In genomic region chr9:52102060-52102844, GRCm38 (mm10) we compare ENCODE assay signal across 9 mouse cellular contexts. TPM values are rescaled to one million over a fixed set of nuclear protein-coding genes. Genes with fewer than 3 reads are reported as not detected.
DNase-seq lines count a peak whose midpoint lies in the region; ATAC-seq lines count a peak whose summit lies in the region.
"Had no signal": no experiment of that assay in that cellular context is flagged by ENCODE, and none has a peak within 500 bp of the region (broad histone marks: within the 10 kb centered on the region; RNA-seq: fewer than 3 reads in every experiment).

No protein-coding gene starts in this region.

- no peak overlapping the region for H3K4me3 ChIP-seq in heart, embryonic 16.5 days (ENCODE audit: low read length)
- no peak overlapping the region for H3K4me3 ChIP-seq in embryonic facial prominence, embryonic 14.5 days (ENCODE audit: low read depth, low read length)

- peak overlapping the region; percentile 16; the same call in 1 of the 2 replicates for H3K4me2 ChIP-seq in heart, embryonic 16.5 days (ENCODE audit: low read depth, low read length)
- H3K4me2 ChIP-seq in embryonic facial prominence, embryonic 14.5 days (ENCODE audit: low read depth, low read length), result no peak overlapping the region

- no peaks in the 10 kb centered on the region for H3K9me3 ChIP-seq in heart, embryonic 16.5 days (replicated peaks; ENCODE audit: control insufficient read depth, low read length)
- H3K9me3 ChIP-seq in embryonic facial prominence, embryonic 14.5 days (ENCODE audit: control insufficient read depth, low read length), result no peaks in the 10 kb centered on the region

- no peak overlapping the region for H3K9ac ChIP-seq in heart, embryonic 16.5 days (ENCODE audit: low read length)
- no peak overlapping the region for H3K9ac ChIP-seq in embryonic facial prominence, embryonic 14.5 days (ENCODE audit: low read depth, low read length)

- no peak for DNase-seq in heart, adult 9 months (ENCODE audit: low spot score in 2 of 2)
- DNase-seq in A20 (ENCODE audit: low read depth, low spot score), result peak; percentile 13
- peak; percentile 62 for DNase-seq in adrenal gland, postnatal 25 days
- DNase-seq in embryonic facial prominence, embryonic 14.5 days (ENCODE audit: low spot score), result peak; percentile 16
- DNase-seq in spleen, postnatal 36 days (ENCODE audit: low spot score in 2 of 2), result no peak
- no peak for DNase-seq in lung, postnatal 36 days
- no peak for DNase-seq in thymus, postnatal 4 days

- peak overlapping the region; percentile 4; the same call in 1 of the 2 replicates for H3K27ac ChIP-seq in heart, embryonic 16.5 days (ENCODE audit: low read length)
- no peak overlapping the region; the same call in 1 of the 2 replicates for H3K27ac ChIP-seq in embryonic facial prominence, embryonic 14.5 days (replicated peaks; ENCODE audit: low read depth, low read length)
- H3K27ac ChIP-seq: macrophage had no signal

- H3K27me3 ChIP-seq in heart, embryonic 16.5 days (ENCODE audit: control insufficient read depth, insufficient read depth, low read length), result no peaks in the 10 kb centered on the region
- no peaks in the 10 kb centered on the region for H3K27me3 ChIP-seq in embryonic facial prominence, embryonic 14.5 days (replicated peaks; ENCODE audit: control insufficient read depth, insufficient read depth, low read length)

- peak; percentile 29; the same call in 1 of the 2 replicates for ATAC-seq in heart, embryonic 16.5 days (replicated peaks; ENCODE audit: extremely low read depth, insufficient read depth, low FRiP score)
- peak; percentile 19; the same call in 1 of the 2 replicates for ATAC-seq in embryonic facial prominence, embryonic 14.5 days (ENCODE audit: low read depth)

- H3K4me1 ChIP-seq in heart, embryonic 16.5 days (ENCODE audit: control insufficient read depth, insufficient read depth, low read length), result peaks cover 13% of the 10 kb centered on the region
- no peaks in the 10 kb centered on the region for H3K4me1 ChIP-seq in embryonic facial prominence, embryonic 14.5 days (ENCODE audit: control insufficient read depth, insufficient read depth, low read length)

- WGBS in heart, embryonic 16.5 days, result 40% methylated on average over 13 of the region's 13 CpGs
- 54% methylated on average over 13 of the region's 13 CpGs for WGBS in embryonic facial prominence, embryonic 14.5 days

- no peaks in the 10 kb centered on the region for H3K36me3 ChIP-seq in heart, embryonic 16.5 days (ENCODE audit: control insufficient read depth, insufficient read depth)
- no peaks in the 10 kb centered on the region for H3K36me3 ChIP-seq in embryonic facial prominence, embryonic 14.5 days (ENCODE audit: control insufficient read depth, insufficient read depth, low read length)

RNA-seq across cellular contexts. Expression of gene Rdx, which starts 55.3 kb away (rescaled TPM):
- 86.2 and 97.5 TPM in 2 replicates for polyA plus RNA-seq in heart, embryonic 16.5 days (2015; fragmentation: Nextera tagmentation; extraction: Ambion mirVana)
- 126 and 139 TPM in 2 replicates for total RNA-seq in adrenal gland, postnatal 25 days (2021)
- 141 and 145 TPM in 2 replicates for polyA plus RNA-seq in embryonic facial prominence, embryonic 14.5 days (2014; fragmentation: Nextera tagmentation; extraction: Ambion mirVana)

Comparison
In these comparisons a context has a peak if more than half of its experiments do, and no peak if none do; other contexts are left out.
1. DNase-seq: peak in A20 (single experiment), adrenal gland, postnatal 25 days (single experiment) and embryonic facial prominence, embryonic 14.5 days (single experiment); none in heart, adult 9 months (0 of 2), spleen, postnatal 36 days (0 of 2), lung, postnatal 36 days (single experiment) and thymus, postnatal 4 days (single experiment).